Mouse (Mus musculus): Measurements from ENCODE around the gene Cfap100.

GRCm38 (mm10) chr6:90461771-90462170 lies 33.2 kb upstream of the Cfap100 start:
- TF ChIP-seq POLR2A (IDR thresholded peaks at IDR 0.05; ENCODE audit: low read depth, low read length) = no peak
- no peak for TF ChIP-seq CTCF (IDR thresholded peaks at IDR 0.05; ENCODE audit: extremely low read depth, insufficient read depth, insufficient read length, insufficient replicate concordance)

Data from spleen, adult 2 months (tissue).